Mouse (Mus musculus): ENCODE results near the gene Ppp1cb.

The Ppp1cb gene

DNA sequence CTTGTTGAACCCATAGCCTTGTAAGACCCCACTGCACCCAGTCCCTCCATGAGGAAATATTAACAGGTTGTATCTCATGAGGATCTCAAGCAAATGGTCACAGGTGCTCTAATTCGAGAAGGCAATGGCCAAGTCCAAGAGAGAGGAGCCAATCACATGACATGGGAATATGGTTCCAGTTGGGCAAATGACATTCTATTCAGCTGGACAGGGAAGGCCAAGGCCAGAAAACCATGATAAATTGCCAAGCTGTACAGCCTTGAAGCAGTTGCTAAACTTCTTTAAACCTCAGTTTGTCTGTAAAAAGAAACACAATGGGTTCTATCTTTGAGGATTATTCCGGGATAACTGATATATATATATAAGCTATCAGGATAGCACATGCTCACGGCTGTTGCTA lies 14.7 kb upstream of the Ppp1cb start:
- no peak for DNase-seq (ENCODE audit: low read depth, low spot score)

DNA sequence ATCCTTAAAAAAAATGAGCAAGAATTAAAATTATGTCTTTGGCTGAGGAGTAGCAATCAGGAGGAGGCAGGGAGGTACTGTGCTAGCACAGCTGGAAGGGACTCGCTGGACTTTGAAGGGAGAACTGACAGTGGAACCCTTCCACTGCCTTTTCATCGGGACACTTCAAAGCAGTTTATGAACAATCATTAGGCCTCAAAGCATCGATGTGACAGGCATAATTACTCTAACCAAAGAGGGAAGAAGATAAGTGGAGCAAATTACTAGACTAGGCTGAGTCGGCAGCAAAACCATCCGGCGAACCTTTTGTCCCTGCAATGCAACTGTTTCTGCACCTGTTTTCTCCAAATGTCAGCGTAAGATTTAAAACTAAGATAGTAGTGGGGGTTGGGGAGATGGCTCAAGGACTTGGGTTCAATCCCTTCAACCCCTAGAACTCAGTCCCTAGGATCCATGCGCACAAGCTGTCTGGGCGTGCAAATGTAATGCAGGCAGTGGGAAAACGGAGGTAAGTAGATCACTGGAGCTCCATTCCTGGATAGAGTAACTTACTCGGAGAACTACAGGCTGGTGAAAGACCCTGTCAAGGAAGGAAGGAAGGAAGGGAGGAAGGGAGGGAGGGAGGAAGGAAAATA lies 13.2 kb upstream of the Ppp1cb start:
- DNase-seq (ENCODE audit: low read depth, low spot score) = no peak

DNA sequence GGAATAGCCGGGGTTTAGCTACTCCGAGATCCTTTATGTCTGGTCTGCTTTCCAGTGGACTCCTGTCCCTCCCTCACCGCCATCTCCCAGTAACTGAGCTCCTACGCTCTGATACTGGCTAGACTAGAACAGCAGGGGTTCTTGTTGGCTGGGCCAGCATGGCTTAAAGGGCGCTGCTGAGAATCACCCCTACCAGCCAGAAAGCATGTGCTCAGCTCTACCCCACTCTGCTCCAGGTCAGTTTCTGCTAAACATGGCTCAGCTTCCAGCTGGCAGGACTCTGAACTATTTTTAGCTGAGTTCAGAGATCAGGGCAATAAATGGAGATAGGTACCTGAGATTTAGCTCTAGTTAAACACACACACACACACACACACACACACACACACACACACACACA lies 12.2 kb upstream of the Ppp1cb start:
- DNase-seq (ENCODE audit: low read depth, low spot score) = no peak

DNA sequence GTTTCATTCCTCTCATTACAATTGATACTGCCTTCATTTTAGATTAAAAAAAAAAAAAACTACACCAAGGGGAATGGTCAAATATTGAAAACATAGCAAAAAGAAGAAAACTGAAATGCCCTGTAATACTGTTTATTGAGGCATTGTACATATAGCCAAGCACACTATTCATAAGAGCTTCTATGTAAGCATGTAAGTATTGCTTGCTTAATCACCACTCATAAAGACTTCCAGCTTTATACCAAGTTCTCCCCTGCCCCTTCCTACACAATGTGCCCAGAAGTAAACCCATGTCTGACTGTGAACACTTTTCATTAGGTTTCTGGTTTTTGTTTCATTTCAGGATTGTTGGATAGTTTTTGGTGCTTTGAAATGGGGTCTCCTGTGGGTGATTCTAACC lies 11.8 kb upstream of the Ppp1cb start:
- DNase-seq (ENCODE audit: low read depth, low spot score) = no peak

DNA sequence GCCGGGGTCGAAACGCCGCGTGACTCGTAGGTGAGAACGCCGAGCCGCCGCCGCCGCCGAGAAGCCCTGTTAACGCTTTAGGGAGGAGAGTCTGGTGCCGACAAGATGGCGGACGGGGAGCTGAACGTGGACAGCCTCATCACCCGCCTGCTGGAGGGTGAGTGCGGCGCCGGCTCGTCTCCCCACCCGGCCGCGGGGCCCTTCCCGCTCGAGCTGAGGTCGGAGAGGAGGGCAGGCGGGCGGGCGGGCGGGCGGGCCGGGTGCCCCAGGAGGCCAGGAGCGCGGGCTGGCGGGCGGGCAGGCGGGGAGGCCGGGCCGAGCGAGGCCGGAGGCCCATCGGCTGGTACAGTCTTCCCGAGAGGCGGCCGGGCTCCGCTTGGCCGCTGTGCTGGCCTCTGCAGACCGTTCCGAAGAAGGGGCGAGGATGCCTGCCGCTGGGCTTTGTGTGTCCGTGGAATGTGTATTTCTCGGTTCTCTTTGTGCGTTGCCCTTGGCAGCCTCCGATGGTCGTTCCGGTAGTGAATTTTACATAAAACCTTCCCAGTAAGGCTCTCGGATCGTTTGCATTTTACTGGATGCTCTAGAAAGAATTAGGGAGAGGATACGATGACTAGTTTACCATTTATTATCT lies 723 bp downstream of the Ppp1cb start:
- DNase-seq (ENCODE audit: low read depth, low spot score) = no peak

DNA sequence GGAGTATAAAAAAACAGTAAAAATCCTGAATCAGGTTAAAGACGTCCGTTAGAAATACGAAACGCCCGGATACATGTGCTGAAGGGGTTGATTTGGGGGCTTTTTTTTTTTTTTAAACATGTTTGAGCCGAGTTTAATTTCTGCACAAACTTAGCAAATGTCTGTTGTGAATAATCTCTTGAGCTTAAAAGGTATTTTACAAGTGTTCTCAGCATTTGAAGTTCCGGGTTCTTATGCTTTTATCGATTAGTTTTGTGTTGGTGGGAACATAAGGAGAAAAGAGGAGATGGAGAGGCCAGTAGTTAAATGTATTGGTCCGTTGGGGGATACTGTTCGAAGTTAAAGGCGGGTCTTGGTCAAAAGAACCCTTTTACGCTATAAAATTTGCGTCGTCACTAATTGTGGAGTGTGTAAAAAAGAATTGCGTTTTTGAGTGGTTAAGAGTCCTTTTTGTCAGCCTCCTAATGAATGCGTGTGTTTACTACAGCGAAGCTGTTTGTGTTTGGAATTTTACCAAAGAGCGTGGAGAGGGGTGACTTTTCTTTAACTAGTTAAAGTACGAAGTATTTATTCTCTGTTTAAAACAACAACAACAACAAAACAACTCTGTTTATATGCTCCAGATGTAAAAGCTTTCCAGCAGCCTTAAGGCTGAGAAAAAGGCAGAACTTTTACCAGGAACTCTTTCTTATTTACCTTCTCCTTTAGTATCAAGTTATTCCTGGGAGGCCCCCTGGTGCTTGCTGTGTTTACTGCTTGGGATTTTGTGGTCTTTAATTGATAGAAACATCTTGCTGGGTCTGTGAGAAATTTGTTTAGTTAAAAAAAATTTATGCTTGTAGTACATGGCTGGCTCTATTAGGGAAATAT lies 1.5 kb downstream of the Ppp1cb start:
- peak; percentile 42 for DNase-seq (ENCODE audit: low read depth, low spot score)

DNA sequence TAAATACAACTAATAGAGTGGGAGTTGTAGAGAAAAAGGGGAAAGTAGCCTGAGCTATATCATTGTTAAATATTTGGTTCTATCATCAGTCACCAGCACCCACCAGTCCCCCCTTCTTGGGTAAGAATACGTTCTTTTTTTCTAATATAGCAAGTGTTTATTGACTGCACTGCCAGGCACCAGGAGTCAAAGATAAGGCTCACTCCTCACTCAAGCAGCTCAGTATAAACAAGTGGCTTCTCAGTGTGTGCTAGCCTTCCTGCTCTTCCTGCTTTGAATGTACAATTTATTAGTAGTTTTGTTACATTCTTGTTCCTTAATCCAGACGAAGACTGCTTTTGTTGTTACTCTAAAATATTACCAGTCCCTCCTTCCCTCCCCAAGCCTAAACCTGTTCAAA lies 2.3 kb downstream of the Ppp1cb start:
- DNase-seq (ENCODE audit: low read depth, low spot score) = peak; percentile 16

DNA sequence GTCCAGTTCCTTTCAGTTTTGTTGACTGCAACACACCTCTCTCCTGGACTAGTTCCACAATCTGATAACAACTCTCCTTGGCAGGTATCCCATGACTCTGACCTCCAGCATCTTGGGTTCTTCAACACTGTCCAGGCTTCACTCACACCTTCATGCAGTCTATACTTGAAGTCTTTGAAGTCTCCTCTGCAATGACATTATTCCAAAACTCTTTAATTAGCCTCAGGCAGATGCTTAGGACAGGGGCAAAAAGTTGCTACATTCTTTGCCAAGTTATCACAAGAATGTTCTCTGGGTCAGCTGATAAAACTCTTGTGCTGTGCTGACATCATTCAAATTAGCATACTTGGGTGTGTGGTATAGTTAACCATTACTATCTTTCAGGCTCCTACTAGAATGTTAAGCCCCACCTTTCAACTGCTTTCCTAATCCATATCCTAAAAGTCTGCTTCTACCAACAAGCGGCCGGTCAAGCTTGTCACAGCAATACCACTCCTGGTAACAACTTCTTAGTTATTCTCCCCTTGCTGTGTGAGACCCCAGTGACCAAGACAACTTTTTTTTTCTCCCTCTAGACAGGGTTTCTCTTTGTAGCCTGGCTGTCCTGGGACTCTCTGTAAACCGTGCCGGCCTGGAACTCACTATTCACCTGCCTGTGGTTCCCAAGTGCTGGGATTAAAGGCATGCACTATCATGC lies 13.8 kb downstream of the Ppp1cb start:
- DNase-seq (ENCODE audit: low read depth, low spot score) = no peak

DNA sequence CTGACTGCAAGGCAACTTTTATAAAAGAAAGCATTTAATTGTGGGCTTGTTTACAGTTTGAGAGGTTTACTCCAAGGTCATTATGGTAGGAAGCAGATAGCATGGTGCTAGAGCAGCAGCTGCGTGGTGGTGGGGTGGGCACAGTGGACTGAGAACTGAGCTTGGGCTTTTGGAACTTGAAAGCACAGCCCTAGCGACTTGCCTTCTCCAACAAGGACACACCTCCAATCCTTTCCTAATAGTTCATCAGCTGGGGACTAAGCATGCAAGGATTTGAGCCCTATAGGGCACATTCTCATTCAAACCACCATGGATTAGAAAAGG lies 14.3 kb downstream of the Ppp1cb start:
- no peak for DNase-seq (ENCODE audit: low read depth, low spot score)

DNA sequence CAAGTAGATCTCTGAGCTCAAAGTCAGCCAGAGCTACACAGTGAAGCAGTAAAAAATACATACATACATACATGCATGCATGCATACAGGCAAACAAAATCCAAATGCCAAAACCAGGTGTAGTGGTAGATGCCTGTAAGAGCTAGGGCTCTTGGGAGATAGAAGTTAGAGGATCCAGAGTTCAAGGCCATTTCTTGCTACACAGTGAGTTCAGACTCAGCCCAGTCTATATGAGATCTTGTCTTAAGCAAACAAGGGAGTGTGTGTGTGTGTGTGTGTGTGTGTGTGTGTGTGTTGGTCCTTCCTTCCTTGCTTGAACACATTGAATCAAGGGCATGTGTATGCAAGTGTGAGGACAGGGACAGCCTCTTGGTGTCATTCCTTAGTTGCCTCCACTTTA lies 17.9 kb downstream of the Ppp1cb start:
- peak; percentile 9 for DNase-seq (ENCODE audit: low read depth, low spot score)

DNA sequence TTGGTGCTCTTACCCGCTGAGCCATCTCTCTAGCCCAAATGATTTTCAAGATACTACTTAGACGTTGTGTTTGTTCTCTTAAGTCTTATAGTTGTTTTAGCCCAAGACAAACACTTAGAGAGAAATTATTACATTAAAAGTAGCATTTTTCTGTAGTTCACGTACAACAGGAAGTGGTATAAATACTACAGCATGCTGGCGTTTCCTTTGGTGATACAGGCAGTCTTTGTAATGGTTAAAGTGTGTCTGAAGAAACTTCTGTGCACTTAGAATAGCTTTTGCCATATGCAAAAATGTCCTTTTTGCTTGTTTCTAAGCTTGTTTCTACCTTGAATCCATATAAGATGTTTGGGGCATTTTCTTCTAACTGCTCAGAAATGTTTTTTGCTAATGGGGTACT lies 20.3 kb downstream of the Ppp1cb start:
- peak; percentile 33 for DNase-seq (ENCODE audit: low read depth, low spot score)

DNA sequence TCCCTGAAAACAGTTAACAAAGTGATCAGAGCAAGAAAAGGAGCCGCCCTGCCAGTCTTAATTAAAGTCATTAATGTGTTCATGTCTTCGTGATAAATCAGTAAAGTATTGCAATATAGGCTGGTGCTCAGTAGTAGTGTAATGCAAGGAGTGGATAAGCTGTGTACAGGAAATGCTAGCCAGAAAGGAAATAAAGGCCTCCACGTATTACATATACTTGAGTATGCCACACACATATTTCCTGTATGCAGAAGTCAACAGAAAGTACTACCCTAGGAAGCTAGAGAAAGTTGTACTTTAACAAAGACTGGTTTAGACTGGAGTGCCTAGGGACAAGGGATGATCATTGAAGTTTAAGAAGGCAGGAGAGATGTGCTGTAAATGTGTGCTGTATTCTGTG lies 26.8 kb downstream of the Ppp1cb start:
- peak; percentile 28 for DNase-seq (ENCODE audit: low read depth, low spot score)

DNA sequence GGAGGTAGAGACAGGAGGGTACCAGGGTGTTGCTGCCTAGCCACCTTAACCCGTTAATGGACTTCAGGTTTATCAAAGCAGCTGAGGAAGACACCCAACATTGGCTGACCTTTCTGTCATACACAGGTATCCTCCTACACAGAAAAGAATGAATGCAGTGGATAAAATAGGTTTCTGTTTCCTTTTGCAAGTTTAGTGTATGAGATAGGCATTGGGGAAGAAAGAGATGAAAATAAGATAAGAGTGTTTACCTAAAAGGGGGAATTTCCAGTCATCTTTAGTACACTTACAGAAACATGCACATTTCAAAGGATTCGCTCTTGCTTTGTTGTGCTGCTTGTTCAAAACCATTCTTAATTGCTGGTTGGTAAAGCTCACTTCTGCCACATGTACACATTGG lies 29.4 kb downstream of the Ppp1cb start:
- peak; percentile 31 for DNase-seq (ENCODE audit: low read depth, low spot score)

DNA sequence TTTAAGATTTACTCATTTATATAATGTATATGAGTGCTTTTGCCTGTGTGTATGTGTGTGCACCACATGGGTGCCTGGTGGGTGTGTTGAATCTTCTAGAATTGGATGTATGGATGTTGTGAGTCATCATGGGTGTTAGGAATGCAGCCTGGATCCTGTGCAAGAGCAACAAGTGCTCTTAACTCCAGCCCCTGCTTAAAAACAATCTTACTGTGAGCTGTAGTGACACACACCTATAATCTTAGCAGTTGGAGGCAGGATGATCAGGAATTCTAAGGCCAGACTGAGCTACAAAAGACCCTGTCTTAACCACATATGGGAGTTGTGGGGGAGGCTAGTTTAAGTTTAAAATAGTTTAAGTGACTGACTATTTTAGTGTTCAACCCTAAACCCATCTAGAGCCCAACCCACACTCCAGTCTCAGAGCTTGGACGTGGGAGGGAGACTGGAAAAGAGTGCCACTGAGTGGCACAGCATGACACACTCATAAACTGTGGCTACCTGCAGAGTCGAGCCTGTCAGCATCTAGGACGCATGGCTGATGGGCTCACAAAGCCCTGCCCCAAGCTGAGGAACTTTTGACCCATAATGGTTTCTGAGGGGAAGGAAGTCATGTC lies 35.5 kb downstream of the Ppp1cb start:
- no peak for DNase-seq (ENCODE audit: low read depth, low spot score)

DNA sequence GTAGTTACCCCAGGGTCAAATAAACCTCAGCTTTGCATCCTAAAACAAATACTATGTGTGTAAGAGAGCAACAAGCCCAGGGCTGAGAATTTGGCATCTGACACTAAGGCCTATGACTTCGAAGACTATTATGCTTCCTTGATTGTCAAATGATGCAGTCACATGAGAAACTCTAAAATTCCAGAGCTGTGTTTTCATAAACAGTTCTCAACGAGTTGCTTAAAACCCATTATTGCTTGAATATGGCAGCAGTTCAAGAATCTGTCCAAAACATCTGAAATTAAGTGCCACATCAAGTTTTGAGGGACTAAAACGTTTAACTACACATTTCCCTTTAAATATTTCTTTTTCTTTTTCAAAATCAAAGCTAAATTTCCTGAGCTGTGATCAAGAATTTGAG lies 50.1 kb downstream of the Ppp1cb start:
- no peak for DNase-seq (ENCODE audit: low read depth, low spot score)

DNA sequence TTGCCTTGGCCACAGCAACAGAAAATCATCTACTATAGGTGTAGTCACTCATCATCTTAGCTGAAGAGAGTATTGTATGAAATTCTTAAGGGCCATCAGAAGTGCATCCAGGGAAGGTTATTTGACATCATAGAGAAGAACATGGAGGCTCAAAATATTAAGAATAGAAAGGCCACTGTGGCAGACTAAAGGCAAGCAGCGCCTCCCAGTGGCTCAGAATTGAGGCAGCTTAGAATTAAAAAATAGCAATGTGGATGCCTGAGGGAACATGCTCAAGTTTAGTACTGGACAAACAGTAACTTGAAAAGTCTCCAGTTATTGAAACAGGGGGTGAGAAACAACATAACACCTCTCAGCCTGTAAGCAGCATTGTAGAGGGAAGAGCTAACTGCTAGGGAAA lies 61.7 kb downstream of the Ppp1cb start:
- DNase-seq (ENCODE audit: low read depth, low spot score) = peak; percentile 62

DNA sequence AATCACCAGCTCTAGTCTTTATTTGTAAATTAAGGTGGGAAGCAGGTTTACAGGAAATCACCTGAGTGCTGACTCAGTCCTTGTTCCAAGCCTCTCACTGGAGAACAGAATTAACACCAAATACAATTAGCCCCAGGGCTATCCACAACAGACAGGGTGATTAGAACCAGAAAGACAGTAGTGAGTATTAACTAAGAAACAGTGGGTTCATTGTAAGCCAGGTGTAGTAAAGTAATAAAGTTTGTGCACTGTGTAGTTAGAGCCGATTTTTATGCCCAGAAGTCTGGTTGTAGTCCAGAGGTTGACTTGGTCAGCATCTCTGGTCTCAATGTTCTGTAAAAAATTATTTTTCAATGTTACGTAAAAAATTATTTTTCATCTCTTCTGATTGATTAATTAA lies 90.8 kb downstream of the Ppp1cb start:
- DNase-seq (ENCODE audit: low read depth, low spot score) = no peak

DNA sequence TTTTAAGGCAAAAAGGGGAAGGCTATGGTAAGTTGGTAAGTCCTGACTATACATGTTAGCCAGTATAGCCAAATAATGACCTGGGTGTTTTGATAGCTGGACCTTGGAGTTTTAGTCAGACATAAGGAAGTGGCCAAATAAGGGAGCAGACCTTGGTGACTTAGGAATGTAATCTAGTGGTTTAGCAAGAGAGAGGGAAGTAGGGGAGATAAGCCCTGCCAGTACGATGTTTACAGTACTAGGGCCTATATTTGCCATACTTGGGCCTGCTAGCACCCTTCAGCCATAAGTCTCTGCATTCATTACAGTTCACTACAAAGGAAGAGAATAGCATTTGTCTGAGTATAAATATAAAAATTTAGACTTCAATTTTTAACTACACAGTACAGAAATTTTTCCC lies 106.1 kb downstream of the Ppp1cb start:
- DNase-seq (ENCODE audit: low read depth, low spot score) = no peak

Data from CD4-positive, CD25-positive, alpha-beta regulatory T cell, adult 2 months (primary cell).